Mouse (Mus musculus): ENCODE measurements around the gene Duox2.
A peak's percentile ranks its signal among the peaks of the same experiment; 100 is the strongest.
"Not testable (repeated sequence)": the region's sequence is repeated elsewhere in the genome, so short reads cannot be mapped to it uniquely, and the experiment has no call there.

Duox2 gene

DNA sequence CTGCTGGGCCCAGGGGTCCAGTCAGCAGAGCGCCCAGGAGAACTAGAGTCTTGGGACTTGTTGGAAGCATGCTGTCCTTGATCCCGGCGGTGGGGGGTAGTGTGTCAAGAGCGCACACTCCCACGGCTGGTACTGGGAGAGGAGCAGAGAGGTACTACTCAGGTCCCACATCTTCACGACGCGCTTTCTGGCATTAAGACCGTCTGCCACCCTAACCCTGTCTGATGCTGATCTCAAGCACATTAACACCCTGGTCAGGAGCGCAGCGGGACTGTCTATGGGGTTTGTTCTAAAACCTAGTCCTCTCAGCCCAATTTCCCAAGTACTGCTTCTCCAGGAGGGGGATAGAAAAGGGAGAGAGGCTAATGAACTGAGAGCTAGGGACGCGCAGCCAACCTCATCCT lies at the start of gene Duox2:
TSS of gene Duox2 (minus strand) at position 354 of the 404 bp plus-strand sequence.
- no peak for DNase-seq

DNA sequence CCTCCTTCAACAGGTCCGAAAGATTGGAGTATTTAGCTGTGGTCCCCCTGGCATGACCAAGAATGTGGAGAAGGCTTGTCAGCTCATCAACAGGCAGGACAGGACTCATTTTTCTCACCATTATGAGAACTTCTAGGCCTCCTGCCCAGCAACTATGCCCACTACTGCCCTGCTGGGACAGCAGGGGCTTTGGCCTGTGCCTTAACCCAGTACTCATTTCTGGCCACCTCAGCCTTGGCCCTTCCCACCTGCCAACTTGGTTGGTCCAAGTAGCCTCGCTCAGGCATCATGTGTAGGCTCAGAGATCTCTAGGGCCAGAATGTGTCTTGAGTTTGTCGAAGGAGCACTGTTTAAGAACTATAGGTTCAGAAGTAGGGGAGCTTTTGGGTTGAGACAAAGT lies 49.0 kb upstream of the Duox2 start:
- no peak for DNase-seq

DNA sequence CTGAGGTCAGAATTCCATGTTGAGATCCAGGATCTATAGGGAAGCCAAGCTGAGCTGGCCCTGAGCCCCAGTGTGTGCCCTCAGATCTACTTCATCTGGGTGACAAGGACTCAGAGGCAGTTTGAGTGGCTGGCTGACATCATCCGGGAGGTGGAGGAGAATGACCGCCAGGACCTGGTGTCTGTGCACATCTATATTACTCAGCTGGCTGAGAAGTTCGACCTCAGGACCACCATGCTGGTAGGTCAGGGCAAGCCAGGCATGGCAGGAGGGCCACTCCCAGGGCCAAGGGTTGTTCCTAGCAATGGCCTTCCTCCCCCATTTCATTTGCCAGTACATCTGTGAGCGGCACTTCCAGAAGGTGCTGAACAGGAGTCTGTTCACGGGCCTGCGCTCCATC lies 47.9 kb upstream of the Duox2 start:
- not testable (repeated sequence) for DNase-seq

GRCm38 (mm10) chr2:122345106-122345893 lies 47.1 kb upstream of the Duox2 start:
- DNase-seq = no peak

DNA sequence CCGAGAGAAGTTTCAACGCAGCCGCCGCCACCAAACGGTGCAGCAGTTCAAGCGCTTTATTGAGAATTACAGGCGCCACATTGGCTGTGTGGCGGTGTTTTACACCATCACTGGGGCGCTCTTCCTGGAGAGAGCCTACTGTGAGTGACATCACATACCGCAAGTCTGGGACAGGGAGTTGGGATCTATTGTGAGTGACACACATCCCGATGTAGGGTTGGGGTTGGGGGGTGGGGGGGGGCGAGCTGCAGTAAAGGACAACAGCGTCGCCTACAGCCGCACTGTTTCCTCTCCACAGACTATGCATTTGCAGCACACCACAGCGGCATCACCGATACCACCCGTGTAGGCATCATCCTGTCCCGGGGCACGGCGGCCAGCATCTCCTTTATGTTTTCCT lies 39.0 kb upstream of the Duox2 start:
- no peak for DNase-seq

DNA sequence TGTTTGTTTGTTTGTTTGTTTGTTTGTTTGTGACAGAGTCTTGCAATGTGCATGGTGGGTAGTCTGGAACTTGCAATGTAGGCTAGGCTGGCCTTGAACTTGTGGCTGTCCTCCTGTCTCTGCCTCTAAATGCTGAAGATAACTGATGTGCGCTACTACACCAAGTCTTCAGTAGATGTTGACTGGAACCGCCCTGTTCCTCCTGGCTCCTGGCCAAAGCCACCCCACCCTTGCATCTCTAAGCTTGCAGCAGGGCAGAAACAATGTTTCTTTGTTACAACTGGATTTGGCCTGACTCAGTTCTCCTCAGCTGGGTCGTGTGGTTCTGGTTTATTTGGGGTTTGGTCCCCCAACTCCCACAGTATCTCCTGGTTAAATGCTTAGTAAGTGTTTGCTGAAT lies 35.9 kb upstream of the Duox2 start:
- no peak for DNase-seq

DNA sequence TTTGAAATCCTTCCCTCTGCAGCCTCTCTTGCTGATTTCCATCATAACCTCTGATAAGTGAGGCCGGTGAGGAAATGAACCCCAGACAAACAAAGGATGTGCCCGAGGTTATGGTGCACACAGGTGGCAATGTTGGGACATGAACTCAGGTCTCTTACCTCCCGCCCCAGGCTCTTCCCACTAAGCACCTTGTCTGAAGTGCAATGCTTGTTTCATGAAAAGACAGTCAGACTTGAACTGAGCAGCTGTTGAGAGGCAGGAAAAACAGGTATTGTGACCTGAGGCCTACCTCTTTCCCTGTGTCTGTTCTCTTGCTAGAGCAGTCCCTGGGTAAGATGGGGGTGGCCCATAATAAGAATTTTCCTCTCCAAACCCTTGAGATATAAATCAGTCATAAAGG lies 34.0 kb upstream of the Duox2 start:
- no peak for DNase-seq

DNA sequence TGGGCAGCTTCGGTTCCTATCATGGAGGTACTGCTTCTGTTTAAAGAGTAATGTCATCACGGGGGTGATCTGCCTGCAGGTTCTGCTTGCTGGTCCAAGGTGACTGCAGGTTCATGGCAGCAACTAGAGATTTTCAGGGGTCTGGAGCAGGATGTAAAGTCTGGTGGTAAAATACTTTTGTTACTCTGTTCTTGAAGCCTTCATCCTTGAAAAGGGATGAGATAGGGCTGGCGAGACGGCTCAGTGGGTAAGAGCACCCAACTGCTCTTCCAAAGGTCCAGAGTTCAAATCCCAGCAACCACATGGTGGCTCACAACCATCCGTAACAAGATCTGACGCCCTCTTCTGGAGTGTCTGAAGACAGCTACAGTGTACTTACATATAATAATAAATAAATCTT lies 32.1 kb upstream of the Duox2 start:
- not testable (repeated sequence) for DNase-seq

- DNase-seq = no peak
These were observed 29.7 kb upstream of the Duox2 start for GRCm38 (mm10) chr2:122327986-122328385.

DNA sequence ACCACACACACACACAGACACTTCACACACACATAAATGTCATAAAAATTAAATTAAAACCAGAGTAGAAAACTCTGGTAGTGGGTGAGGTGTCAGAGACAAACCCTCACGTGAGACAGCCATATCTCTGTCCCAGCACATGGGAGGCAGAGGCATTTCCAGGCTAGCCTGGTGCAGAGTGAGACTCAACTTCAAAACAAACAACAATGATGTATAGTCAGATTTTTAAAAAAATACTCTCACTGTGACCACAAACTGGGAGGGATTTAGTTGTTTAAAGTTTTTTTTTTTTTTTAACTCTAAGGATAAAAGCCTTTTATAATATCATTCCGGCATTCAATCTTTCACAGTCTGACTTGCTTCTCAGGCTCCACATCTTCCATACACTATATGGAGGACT lies 27.1 kb upstream of the Duox2 start:
- no peak for DNase-seq

GRCm38 (mm10) chr2:122324586-122324985 lies 26.3 kb upstream of the Duox2 start:
- no peak for DNase-seq

GRCm38 (mm10) chr2:122323960-122324359 lies 25.7 kb upstream of the Duox2 start:
- no peak for DNase-seq

GRCm38 (mm10) chr2:122317384-122317783 lies 19.1 kb upstream of the Duox2 start:
- no peak for DNase-seq

DNA sequence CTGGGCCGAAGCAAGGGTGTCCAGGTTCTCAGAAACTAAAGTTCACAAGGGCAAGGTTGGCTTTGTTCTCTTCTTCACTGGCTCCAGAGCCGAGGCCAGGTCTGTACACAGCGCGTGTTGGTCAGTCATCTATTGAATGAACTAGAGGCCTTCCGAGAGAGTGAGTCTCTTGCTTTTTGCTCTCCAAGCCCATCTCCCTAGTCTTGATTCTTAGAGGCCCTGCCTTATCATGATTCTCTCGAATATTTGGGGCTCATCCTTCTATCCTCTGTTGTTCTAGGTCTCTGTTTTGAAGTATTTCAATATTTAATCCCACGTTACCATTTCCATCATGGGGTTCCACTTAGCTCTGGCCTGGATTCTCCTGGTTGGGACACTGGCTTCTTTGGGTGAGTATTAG lies 17.1 kb upstream of the Duox2 start, which contains the start of gene Duox1:
TSS of gene Duox1 (plus strand) at position 301 of the 400 bp plus-strand sequence.
- DNase-seq = no peak

DNA sequence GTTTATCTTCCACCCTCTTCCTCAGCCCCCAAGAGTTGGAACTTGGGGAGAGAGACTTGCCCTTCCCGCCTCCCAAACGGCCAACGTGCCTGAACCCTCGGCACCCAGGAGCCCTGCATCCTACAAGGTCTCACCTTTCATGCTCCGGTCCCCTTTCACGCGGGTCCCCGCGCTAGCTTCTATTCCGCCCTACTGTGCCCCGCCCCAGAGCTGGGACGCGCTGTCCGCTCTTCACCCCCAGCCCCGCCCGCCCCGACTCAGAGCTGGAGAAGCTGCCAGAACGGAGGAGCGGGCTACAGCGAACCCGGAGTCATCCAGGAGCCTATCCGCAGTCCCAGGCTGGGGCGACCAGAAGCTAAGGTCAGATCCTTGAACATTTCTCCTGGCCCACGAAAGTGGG lies 15.3 kb upstream of the Duox2 start, which contains the start of gene Duoxa1:
TSS of gene Duoxa1 (minus strand) at position 195 of the 400 bp plus-strand sequence.
- DNase-seq = no peak

- no peak for DNase-seq
These were observed 14.6 kb upstream of the Duox2 start for GRCm38 (mm10) chr2:122312722-122313417.

GRCm38 (mm10) chr2:122311561-122311960 lies 13.3 kb upstream of the Duox2 start:
- DNase-seq = no peak

- no peak for DNase-seq
These were observed 11.4 kb upstream of the Duox2 start for GRCm38 (mm10) chr2:122309647-122310046.

- peak; percentile 19 for DNase-seq
These were observed 7.9 kb upstream of the Duox2 start for GRCm38 (mm10) chr2:122306184-122306583.

GRCm38 (mm10) chr2:122305097-122305892 lies 7.0 kb upstream of the Duox2 start:
- DNase-seq = no peak

DNA sequence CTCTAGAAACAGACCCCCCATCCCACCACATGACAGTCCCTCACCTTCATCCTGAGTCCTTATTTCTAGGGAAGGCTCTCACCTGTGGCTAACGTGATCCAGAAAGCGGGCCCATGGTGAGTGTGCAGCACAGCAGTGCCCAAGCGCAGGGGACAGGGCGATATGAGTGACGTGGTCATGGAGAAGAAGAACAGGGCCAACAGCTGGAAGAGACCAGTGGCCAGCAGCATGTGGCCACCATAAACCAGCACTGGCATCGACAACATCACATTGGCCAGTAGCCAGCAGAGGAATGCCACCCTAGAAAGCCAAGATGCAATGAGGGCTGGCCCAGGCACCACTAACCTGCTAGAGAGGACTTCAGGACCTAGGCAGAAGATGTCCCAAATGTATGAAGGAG lies 6.3 kb upstream of the Duox2 start:
- no peak for DNase-seq

- peak; percentile 26 for DNase-seq
These were observed 4.5 kb upstream of the Duox2 start for GRCm38 (mm10) chr2:122302574-122303241.

Data from layer of hippocampus, adult 9-11 months (tissue).